Mouse (Mus musculus) testis, adult 2 months (tissue): ENCODE measurements at regions not wholly inside any gene's neighbourhood (a gene's known extent, or its start where the extent isn't known, plus 50 kb on each side); places are given as distances from the start of the nearest gene placed in this dataset.

Source experiments
- CTCF ChIP-seq: fragments of 200-500 bp; IDR thresholded peaks from 2 replicates; pipeline ENCODE4 v1.5.1; 2012; ENCODE audit warnings: low read depth, mild to moderate bottlenecking, inconsistent platforms, low read length, moderate library complexity; ENCODE audit not compliant: control insufficient read depth, insufficient read depth, insufficient replicate concordance
- POLR2A ChIP-seq: fragments of 200-500 bp; IDR thresholded peaks from 2 replicates; pipeline ENCODE4 v1.6.1; 2012; ENCODE audit warnings: low read depth, mild to moderate bottlenecking, inconsistent platforms, low read length, moderate library complexity; ENCODE audit not compliant: control insufficient read depth

GRCm38 (mm10) chr9:79516384-79516783, 202.2 kb downstream of the Col12a1 start:
- TF ChIP-seq CTCF (no peak), POLR2A (no peak)
